Mouse (Mus musculus) MEL (cell line): ENCODE data around the gene Miga1.

Experiments
- CTCF ChIP-seq, 3 experiments: IDR thresholded peaks in 2 of 3; conservative IDR thresholded peaks in 1 of 3; 2 replicates each; pipeline ENCODE4 v1.5.1; 2011 to 2012; ENCODE audit warnings: low read length in 3 of 3, low read depth in 2 of 3, mild to moderate bottlenecking in 2 of 3, improper control_type of control experiment in 1 of 3, inconsistent platforms in 1 of 3, mixed read lengths in 1 of 3, moderate library complexity in 1 of 3; ENCODE audit not compliant: control insufficient read depth in 1 of 3, insufficient read depth in 1 of 3, poor library complexity in 1 of 3, severe bottlenecking in 1 of 3
- JUND ChIP-seq: IDR thresholded peaks from 2 replicates; pipeline ENCODE4 v1.6.1; 2011; ENCODE audit warnings: low read depth, mild to moderate bottlenecking, improper control_type of control experiment, low read length
- MAFK ChIP-seq: IDR thresholded peaks from 2 replicates; pipeline ENCODE4 v1.6.1; 2011; ENCODE audit warnings: low read depth, mild to moderate bottlenecking, low read length, improper control_type of control experiment, borderline replicate concordance
- MXI1 ChIP-seq: IDR thresholded peaks from 2 replicates; pipeline ENCODE4 v1.6.1; 2011; ENCODE audit warnings: mild to moderate bottlenecking, low read depth, low read length, improper control_type of control experiment
- MYC ChIP-seq: IDR thresholded peaks from 2 replicates; pipeline ENCODE4 v1.6.1; 2011; ENCODE audit warnings: low read depth, mild to moderate bottlenecking, low read length, improper control_type of control experiment, moderate library complexity
- POLR2A ChIP-seq, 2 experiments: IDR thresholded peaks; 2 replicates each; pipeline ENCODE4 v1.6.1; 2011 to 2012; ENCODE audit warnings: low read length in 2 of 2, mild to moderate bottlenecking in 2 of 2, control low read depth in 1 of 2, improper control_type of control experiment in 1 of 2, low read depth in 1 of 2, moderate library complexity in 1 of 2; ENCODE audit not compliant: control insufficient read depth in 1 of 2, insufficient read depth in 1 of 2, poor library complexity in 1 of 2
- UBTF ChIP-seq: IDR thresholded peaks from 2 replicates; pipeline ENCODE4 v1.6.1; 2012; ENCODE audit warnings: low read depth, mild to moderate bottlenecking, inconsistent platforms, low read length, improper control_type of control experiment, moderate library complexity, borderline replicate concordance; ENCODE audit not compliant: insufficient read depth
- USF1 ChIP-seq: IDR thresholded peaks from 2 replicates; pipeline ENCODE4 v1.6.1; 2014; ENCODE audit warnings: low read depth, mild to moderate bottlenecking, inconsistent platforms, low read length, improper control_type of control experiment, moderate library complexity
- ZC3H11A ChIP-seq: IDR thresholded peaks from 2 replicates; pipeline ENCODE4 v1.6.1; 2012; ENCODE audit warnings: low read depth, mild to moderate bottlenecking, inconsistent platforms, low read length, improper control_type of control experiment
- ZKSCAN1 ChIP-seq: IDR thresholded peaks from 2 replicates; pipeline ENCODE4 v1.6.1; 2012; ENCODE audit warnings: low read depth, mild to moderate bottlenecking, inconsistent platforms, low read length, improper control_type of control experiment, moderate library complexity
- ZMIZ1 ChIP-seq: IDR thresholded peaks from 2 replicates; pipeline ENCODE4 v1.6.1; 2012; ENCODE audit warnings: low read depth, mild to moderate bottlenecking, inconsistent platforms, low read length, improper control_type of control experiment, moderate library complexity

GRCm38 (mm10) chr3:152376063-152376462 lies 35.9 kb upstream of the Miga1 start:
- TF ChIP-seq USF1 (no peak), CTCF (IDR thresholded peaks at IDR 0.05 in 2 of 3, conservative IDR thresholded peaks at IDR 0.05 in 1 of 3; ENCODE audit: control insufficient read depth in 1 of 3, insufficient read depth in 1 of 3, low read depth in 2 of 3, low read length in 3 of 3, poor library complexity in 1 of 3, severe bottlenecking in 1 of 3) (no peak), POLR2A (IDR thresholded peaks at IDR 0.05; ENCODE audit: control insufficient read depth in 1 of 2, insufficient read depth in 1 of 2, low read depth in 1 of 2, low read length in 2 of 2, poor library complexity in 1 of 2) (no peak), MXI1 (no peak), ZMIZ1 (no peak), ZKSCAN1 (no peak), MAFK (no peak), UBTF (no peak), MYC (no peak), JUND (no peak), ZC3H11A (no peak)
